8 mouse cellular contexts compared by ENCODE assay signal in the genomic region with DNA sequence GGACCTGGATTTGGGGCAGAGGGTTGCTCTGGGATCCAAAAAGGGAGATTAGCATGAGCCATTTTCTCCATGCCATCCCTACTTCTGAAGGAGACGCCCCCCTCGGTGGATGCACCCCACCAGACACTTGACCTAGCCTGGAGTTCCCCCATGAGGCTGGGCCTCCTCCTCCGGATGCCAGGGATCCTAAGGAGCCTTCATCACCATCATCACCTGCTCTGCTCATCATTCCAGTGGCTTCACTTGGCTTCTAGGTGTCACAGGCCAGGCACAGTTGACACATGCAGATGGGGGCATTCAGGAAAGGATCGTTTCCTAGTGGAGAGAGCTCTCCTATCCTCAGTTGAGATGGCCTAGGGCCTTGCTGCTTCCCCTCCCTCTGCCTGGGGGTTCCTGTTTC. TPM values are rescaled to one million over a fixed set of nuclear protein-coding genes. Genes with fewer than 3 reads are reported as not detected.
DNase-seq lines count a peak whose midpoint lies in the region; ATAC-seq and TF ChIP-seq lines count a peak whose summit lies in the region.
"Had no signal": no experiment of that assay in that cellular context is flagged by ENCODE, and none has a peak within 500 bp of the region (broad histone marks: within the 10 kb centered on the region; RNA-seq: fewer than 3 reads in every experiment).

No protein-coding gene starts in this region.

- H3K4me1 ChIP-seq in lung, embryonic 15.5 days: peaks cover 12% of the 10 kb centered on the region
- peaks cover 14% of the 10 kb centered on the region for H3K4me1 ChIP-seq in forebrain, embryonic 13.5 days
- 0 out of 2 replicates have a peak, but pooled peaks cover 5% of the 10 kb centered on the region for H3K4me1 ChIP-seq in intestine, postnatal 0 days (replicated peaks; ENCODE audit: control insufficient read depth, insufficient read depth, low read length)
- 0 out of 2 replicates have a peak, but pooled peaks cover 3% of the 10 kb centered on the region for H3K4me1 ChIP-seq in stomach, embryonic 14.5 days (ENCODE audit: control insufficient read depth, insufficient read depth, low read length)

- no peaks in the 10 kb centered on the region for H3K9me3 ChIP-seq in lung, embryonic 15.5 days
- H3K9me3 ChIP-seq in forebrain, embryonic 13.5 days (replicated peaks): no peaks in the 10 kb centered on the region
- no peaks in the 10 kb centered on the region for H3K9me3 ChIP-seq in intestine, postnatal 0 days (ENCODE audit: control insufficient read depth)
- H3K9me3 ChIP-seq in stomach, embryonic 14.5 days (ENCODE audit: control insufficient read depth, low read depth, low read length): no peaks in the 10 kb centered on the region

- no peak overlapping the region for H3K27ac ChIP-seq in lung, embryonic 15.5 days
- no peak overlapping the region for H3K27ac ChIP-seq in forebrain, embryonic 13.5 days
- no peak overlapping the region for H3K27ac ChIP-seq in intestine, postnatal 0 days (ENCODE audit: low read depth, low read length)
- no peak overlapping the region for H3K27ac ChIP-seq in stomach, embryonic 14.5 days (ENCODE audit: low read length)

- ATAC-seq in lung, embryonic 15.5 days (ENCODE audit: borderline replicate concordance, extremely low read depth, low FRiP score, low TSS enrichment): no peak
- no peak for ATAC-seq in forebrain, embryonic 13.5 days
- no peak for ATAC-seq in intestine, postnatal 0 days
- ATAC-seq in stomach, embryonic 14.5 days (ENCODE audit: insufficient number of reproducible peaks, insufficient read depth, low FRiP score, low read depth): no peak; the same call in 1 of the 2 replicates

- H3K36me3 ChIP-seq in lung, embryonic 15.5 days: no peaks in the 10 kb centered on the region
- no peaks in the 10 kb centered on the region for H3K36me3 ChIP-seq in forebrain, embryonic 13.5 days (ENCODE audit: poor library complexity, severe bottlenecking)
- no peaks in the 10 kb centered on the region for H3K36me3 ChIP-seq in intestine, postnatal 0 days (ENCODE audit: control insufficient read depth, insufficient read depth)
- H3K36me3 ChIP-seq in stomach, embryonic 14.5 days (ENCODE audit: control insufficient read depth, insufficient read depth, low read length): no peaks in the 10 kb centered on the region

- no peak for DNase-seq in lung, postnatal 36 days
- DNase-seq in thymus, postnatal 14 days: no peak
- DNase-seq in thymus, postnatal 0 days (ENCODE audit: low spot score): no peak
- DNase-seq: kidney, adult 11 months had no signal

- peaks cover 7% of the 10 kb centered on the region; the same call in 1 of the 2 replicates for H3K27me3 ChIP-seq in lung, embryonic 15.5 days
- H3K27me3 ChIP-seq in forebrain, embryonic 13.5 days: 0 out of 2 replicates have a peak, but pooled peaks cover 9% of the 10 kb centered on the region
- no peaks in the 10 kb centered on the region; the same call in 1 of the 2 replicates for H3K27me3 ChIP-seq in intestine, postnatal 0 days (replicated peaks; ENCODE audit: control insufficient read depth, insufficient read depth, low read length)
- no peaks in the 10 kb centered on the region for H3K27me3 ChIP-seq in stomach, embryonic 14.5 days (ENCODE audit: control insufficient read depth, insufficient read depth, low read length)

- H3K4me2 ChIP-seq in lung, embryonic 15.5 days: peak overlapping the region; percentile 98
- H3K4me2 ChIP-seq in forebrain, embryonic 13.5 days: peak overlapping the region; percentile 91
- peak overlapping the region; percentile 95 for H3K4me2 ChIP-seq in intestine, postnatal 0 days (replicated peaks; ENCODE audit: low read depth)
- H3K4me2 ChIP-seq in stomach, embryonic 14.5 days (replicated peaks; ENCODE audit: low read depth, low read length): peak overlapping the region; percentile 99

- TF ChIP-seq CTCF in intestine, postnatal 0 days (IDR thresholded peaks at IDR 0.05; ENCODE audit: low read depth): no peak

- H3K4me3 ChIP-seq in lung, embryonic 15.5 days: peak overlapping the region; percentile 58
- H3K4me3 ChIP-seq in forebrain, embryonic 13.5 days: peak overlapping the region; percentile 60
- peak overlapping the region; percentile 54 for H3K4me3 ChIP-seq in intestine, postnatal 0 days (ENCODE audit: low read depth, low read length)
- peak overlapping the region; percentile 59 for H3K4me3 ChIP-seq in stomach, embryonic 14.5 days (ENCODE audit: low read depth, low read length)

- WGBS in lung, embryonic 15.5 days: 31% methylated on average over 4 of the region's 4 CpGs
- WGBS in forebrain, embryonic 13.5 days: 43% methylated on average over 4 of the region's 4 CpGs
- 57% methylated on average over 4 of the region's 4 CpGs for WGBS in intestine, postnatal 0 days
- 41% methylated on average over 4 of the region's 4 CpGs for WGBS in stomach, embryonic 14.5 days

- H3K9ac ChIP-seq in lung, embryonic 15.5 days: peak overlapping the region; percentile 59; the same call in 1 of the 2 replicates
- H3K9ac ChIP-seq in forebrain, embryonic 13.5 days: peak overlapping the region; percentile 83; the same call in 1 of the 2 replicates
- no peak overlapping the region; the same call in 1 of the 2 replicates for H3K9ac ChIP-seq in intestine, postnatal 0 days (ENCODE audit: low read depth, low read length)
- H3K9ac ChIP-seq in stomach, embryonic 14.5 days (replicated peaks; ENCODE audit: low read depth, low read length): no peak overlapping the region

RNA-seq across cellular contexts. Expression of a gene that starts 0.8 kb away (rescaled TPM):
- 1.3 and 1.4 TPM in 2 replicates for polyA plus RNA-seq in lung, embryonic 15.5 days (2015; fragmentation: Nextera tagmentation; extraction: Ambion mirVana)
- 3.5 and 3.6 TPM in 2 replicates for polyA plus RNA-seq in forebrain, embryonic 13.5 days (2015; fragmentation: Nextera tagmentation; extraction: Ambion mirVana)
- polyA plus RNA-seq in intestine, postnatal 0 days (2015; fragmentation: Nextera tagmentation; extraction: Ambion mirVana): 1.1 and 1.2 TPM in 2 replicates
- 2.2 and 2.7 TPM in 2 replicates for polyA plus RNA-seq in stomach, embryonic 14.5 days (2014; fragmentation: Nextera tagmentation; extraction: Ambion mirVana)
- polyA plus RNA-seq in thymus, postnatal 0 days (2015; fragmentation: Nextera tagmentation; extraction: Ambion mirVana): 1.4 and 1.9 TPM in 2 replicates

RNA-seq across cellular contexts. Expression of a gene that starts 25.7 kb away (rescaled TPM):
- polyA plus RNA-seq in lung, embryonic 15.5 days (2015; fragmentation: Nextera tagmentation; extraction: Ambion mirVana): 16.9 and 17.3 TPM in 2 replicates
- polyA plus RNA-seq in forebrain, embryonic 13.5 days (2015; fragmentation: Nextera tagmentation; extraction: Ambion mirVana): 62.1 and 64.2 TPM in 2 replicates
- polyA plus RNA-seq in intestine, postnatal 0 days (2015; fragmentation: Nextera tagmentation; extraction: Ambion mirVana): 8.1 and 10.1 TPM in 2 replicates
- polyA plus RNA-seq in stomach, embryonic 14.5 days (2014; fragmentation: Nextera tagmentation; extraction: Ambion mirVana): 23.3 TPM in 2 replicates
- polyA plus RNA-seq in thymus, postnatal 0 days (2015; fragmentation: Nextera tagmentation; extraction: Ambion mirVana): 2.4 and 2.8 TPM in 2 replicates

Comparison
In these comparisons a context has a peak if more than half of its experiments do, and no peak if none do; other contexts are left out.
1. H3K9ac ChIP-seq: peak in lung, embryonic 15.5 days (single experiment) and forebrain, embryonic 13.5 days (single experiment); none in intestine, postnatal 0 days (single experiment) and stomach, embryonic 14.5 days (single experiment).
2. Peak in every context shown above with its lines, with median percentiles within 50 percentile points of each other: H3K4me2 ChIP-seq and H3K4me3 ChIP-seq.